Mouse (Mus musculus) hindbrain, embryonic 12.5 days (tissue): ENCODE data around the gene Zfp423. TPM values are rescaled to one million over a fixed set of nuclear protein-coding genes. Genes with fewer than 3 reads are reported as not detected.

Experiments
- ATAC-seq: fragments of 200-750 bp; cut with Nextera tagmentation; 2 replicates; pipeline ENCODE4 v1.8.0; 2017; ENCODE audit warnings: moderate TSS enrichment; ENCODE audit not compliant: low FRiP score
- H3K27ac ChIP-seq: fragments of 300-500 bp; sonication (generic); 2 replicates; pipeline ENCODE4 v1.5.1; 2016; ENCODE audit warnings: mild to moderate bottlenecking
- H3K27me3 ChIP-seq: fragments of 300-500 bp; sonication (generic); 2 replicates; pipeline ENCODE4 v1.6.1; 2016; ENCODE audit warnings: mild to moderate bottlenecking
- H3K36me3 ChIP-seq: fragments of 300-500 bp; sonication (generic); 2 replicates; pipeline ENCODE4 v1.6.1; 2016; ENCODE audit warnings: mild to moderate bottlenecking
- H3K4me1 ChIP-seq: fragments of 300-500 bp; sonication (generic); 2 replicates; pipeline ENCODE4 v1.6.1; 2016
- H3K4me2 ChIP-seq: fragments of 300-500 bp; sonication (generic); replicated peaks from 2 replicates; pipeline ENCODE4 v1.6.1; 2016; ENCODE audit warnings: mild to moderate bottlenecking
- H3K4me3 ChIP-seq: fragments of 300-500 bp; sonication (generic); 2 replicates; pipeline ENCODE4 v1.5.1; 2016; ENCODE audit warnings: mild to moderate bottlenecking
- H3K9ac ChIP-seq: fragments of 300-500 bp; sonication (generic); 2 replicates; pipeline ENCODE4 v1.6.1; 2016; ENCODE audit warnings: mild to moderate bottlenecking, moderate library complexity
- H3K9me3 ChIP-seq: fragments of 300-500 bp; sonication (generic); replicated peaks from 2 replicates; pipeline ENCODE4 v1.6.1; 2016; ENCODE audit warnings: mild to moderate bottlenecking
- WGBS: fragments of 180-500 bp; shearing (Covaris S2); methylation state at CpG from one replicate; pipeline ENCODE4 v1.1.7; 2016; 5-methylcytosine and 5-hydroxymethylcytosine counted together
- polyA plus RNA-seq: library from polyadenylated mRNA; unstranded; fragments of >200 nt; fragmentation: Nextera tagmentation; extraction: Ambion mirVana; gene quantifications from 2 replicates; pipeline ENCODE4 v1.2.1, GENCODE M21; 2016

The Zfp423 gene
- polyA plus RNA-seq, 1 experiment from 2014 or later: 58.1 TPM

DNA sequence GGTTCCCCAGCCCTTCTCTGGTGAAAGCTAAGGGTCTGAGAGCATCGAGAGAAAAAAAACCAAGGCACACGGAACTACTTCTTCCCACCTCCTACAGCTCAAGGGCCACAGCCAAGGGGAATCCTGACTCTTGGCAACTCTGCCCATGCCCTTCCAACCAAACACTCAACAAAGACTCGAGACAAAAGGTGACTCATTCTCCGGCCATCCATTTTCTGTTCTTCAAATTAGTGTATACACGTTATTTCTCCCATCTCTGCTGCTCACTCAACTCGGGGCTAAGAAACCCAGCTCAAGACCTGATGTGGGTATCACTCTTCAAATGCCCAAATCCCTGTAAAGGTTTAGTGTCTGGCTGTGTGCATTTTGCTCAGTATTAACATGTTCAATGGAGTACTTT is 214.8 kb downstream of the Zfp423 start:
- Histone ChIP-seq H3K27ac (peak overlapping the region; percentile 86), H3K4me3 (no peak overlapping the region), H3K9ac (no peak overlapping the region), H3K4me1 (peaks cover 79% of the 10 kb centered on the region), H3K36me3 (no peaks in the 10 kb centered on the region), H3K4me2 (no peak overlapping the region), H3K9me3 (no peaks in the 10 kb centered on the region), H3K27me3 (no peaks in the 10 kb centered on the region)
- 78% methylated on average over 6 of the region's 6 CpGs for WGBS
- no peak for ATAC-seq

DNA sequence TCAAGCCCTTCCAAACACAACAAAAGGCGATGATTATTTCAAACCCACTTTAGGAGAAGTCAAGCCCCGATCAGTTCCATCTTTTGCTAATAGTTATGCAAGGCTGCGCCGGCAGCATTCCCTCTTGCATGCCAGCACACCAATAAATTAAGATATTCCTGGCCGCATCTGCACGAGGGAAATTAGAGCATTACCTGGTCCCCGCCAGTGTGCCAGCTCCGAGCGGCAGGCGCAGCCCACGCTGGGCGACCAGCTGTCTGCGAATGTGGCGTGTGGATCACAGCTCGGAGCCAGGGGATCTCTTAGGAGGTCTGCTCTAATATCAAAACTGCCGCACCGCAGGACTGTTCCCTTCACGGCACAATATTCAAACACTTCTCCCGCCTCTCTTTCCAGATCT is 217.4 kb downstream of the Zfp423 start:
- no peak for ATAC-seq
- 70% methylated on average over 19 of the region's 19 CpGs for WGBS
- Histone ChIP-seq H3K9me3 (no peaks in the 10 kb centered on the region), H3K4me1 (peaks cover 77% of the 10 kb centered on the region), H3K36me3 (no peaks in the 10 kb centered on the region), H3K9ac (no peak overlapping the region), H3K27ac (peak overlapping the region; percentile 74), H3K4me2 (no peak overlapping the region), H3K4me3 (no peak overlapping the region), H3K27me3 (no peaks in the 10 kb centered on the region)

DNA sequence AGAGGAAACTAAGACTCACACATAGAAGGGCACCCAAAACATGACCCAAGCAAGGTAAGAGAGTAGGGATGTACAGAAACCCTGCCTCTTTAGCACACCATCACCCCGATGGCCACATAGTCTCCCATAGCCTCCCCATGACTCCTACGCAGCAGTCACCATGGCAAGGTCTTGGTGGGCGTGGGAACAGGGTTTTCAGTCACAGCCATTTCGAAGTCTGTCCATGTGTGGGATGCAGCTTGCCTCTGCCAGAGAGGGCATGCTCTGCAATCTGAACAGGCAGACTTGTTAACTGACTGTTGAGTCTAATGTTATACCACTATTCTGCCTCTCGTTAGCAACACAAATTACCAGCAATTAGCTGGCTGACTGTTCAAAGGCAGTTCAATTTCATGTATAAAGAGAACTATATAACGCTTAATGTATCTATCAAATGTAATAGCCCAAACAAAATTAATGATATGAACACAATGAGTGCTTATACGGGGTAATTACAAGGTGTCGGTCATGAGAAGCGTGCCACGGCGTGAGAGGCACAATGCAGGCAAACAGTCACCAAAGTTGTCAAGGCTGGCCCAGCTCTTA is 218.4 kb downstream of the Zfp423 start:
- no peak overlapping the region for H3K4me3 ChIP-seq
- no peak overlapping the region for H3K4me2 ChIP-seq
- no peak overlapping the region for H3K27ac ChIP-seq
- H3K9me3 ChIP-seq: no peaks in the 10 kb centered on the region
- H3K9ac ChIP-seq: no peak overlapping the region
- no peaks in the 10 kb centered on the region for H3K36me3 ChIP-seq
- ATAC-seq: no peak
- WGBS: 86% methylated on average over 11 of the region's 11 CpGs
- H3K27me3 ChIP-seq: no peaks in the 10 kb centered on the region
- H3K4me1 ChIP-seq: peaks cover 76% of the 10 kb centered on the region

DNA sequence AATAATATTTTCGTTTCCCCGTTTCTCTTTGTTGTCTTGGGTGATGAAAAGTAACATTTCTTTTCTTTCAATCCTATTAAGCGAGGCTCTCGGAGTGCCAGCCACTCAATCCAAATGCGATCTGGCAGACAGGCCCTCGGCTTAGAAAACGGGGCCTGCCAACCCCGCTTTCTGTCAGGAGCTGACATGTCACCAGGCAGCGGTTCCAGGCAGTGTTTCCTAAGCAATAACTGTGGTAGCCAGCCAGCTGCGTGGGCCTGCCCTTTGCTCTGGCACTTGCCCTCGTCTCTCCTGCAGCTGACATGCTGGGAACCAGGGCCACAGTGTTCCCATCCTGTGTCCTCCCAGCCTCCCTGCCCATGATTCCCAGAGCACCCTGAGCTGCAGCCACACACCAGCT is 221.5 kb downstream of the Zfp423 start:
- Histone ChIP-seq H3K9me3 (no peaks in the 10 kb centered on the region), H3K9ac (no peak overlapping the region), H3K4me1 (peaks cover 63% of the 10 kb centered on the region), H3K27me3 (no peaks in the 10 kb centered on the region), H3K4me2 (no peak overlapping the region), H3K27ac (peak overlapping the region; percentile 79), H3K4me3 (no peak overlapping the region), H3K36me3 (no peaks in the 10 kb centered on the region)
- WGBS: 43% methylated on average over 11 of the region's 11 CpGs
- no peak for ATAC-seq

DNA sequence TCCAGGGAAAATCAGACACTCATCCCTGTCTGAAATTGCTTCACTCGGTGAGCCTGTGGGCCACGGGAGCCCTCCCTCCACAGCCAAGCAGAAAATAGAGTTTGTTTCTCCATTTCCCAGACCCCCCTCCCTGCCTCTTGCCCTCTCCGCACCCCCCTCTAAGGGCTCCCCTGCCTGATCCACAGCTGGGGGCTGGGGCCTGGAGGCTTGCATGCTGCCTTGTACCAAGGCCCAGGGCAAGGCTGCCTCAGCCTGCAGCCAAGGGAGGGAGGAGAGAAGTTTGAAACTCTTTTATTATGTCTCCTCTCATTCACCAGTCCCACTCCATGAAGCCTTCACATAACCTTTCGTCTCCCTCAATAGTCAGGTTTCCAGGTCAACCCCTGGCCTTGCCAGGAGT is 224.5 kb downstream of the Zfp423 start:
- ATAC-seq: no peak
- H3K4me1 ChIP-seq: peaks cover 41% of the 10 kb centered on the region
- peak overlapping the region; percentile 48 for H3K27ac ChIP-seq
- H3K4me3 ChIP-seq: no peak overlapping the region
- WGBS: 57% methylated on average over 4 of the region's 4 CpGs
- no peak overlapping the region for H3K9ac ChIP-seq
- H3K4me2 ChIP-seq: no peak overlapping the region
- no peaks in the 10 kb centered on the region for H3K9me3 ChIP-seq
- H3K27me3 ChIP-seq: no peaks in the 10 kb centered on the region
- 0 out of 2 replicates have a peak, but pooled peaks cover 3% of the 10 kb centered on the region for H3K36me3 ChIP-seq

DNA sequence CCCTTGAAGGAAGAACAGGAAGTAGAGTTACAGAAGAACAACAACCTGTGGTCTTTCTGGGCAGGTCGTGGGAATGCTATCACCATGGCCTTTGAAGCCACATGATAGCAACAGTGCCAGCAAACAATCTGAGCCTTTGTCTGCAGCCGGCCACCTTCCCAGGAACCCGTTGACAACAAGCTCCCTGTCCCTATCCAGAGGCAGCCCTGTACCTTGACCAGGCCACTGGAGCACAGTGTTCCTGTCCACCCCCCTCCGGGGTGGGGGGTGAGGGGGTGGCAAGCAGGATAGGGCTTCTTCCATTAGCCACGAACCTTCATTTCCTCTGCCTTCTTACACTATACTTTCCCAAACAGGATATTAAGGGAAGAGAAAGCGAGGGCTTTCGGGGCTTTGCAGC is 224.9 kb downstream of the Zfp423 start:
- ATAC-seq: no peak
- Histone ChIP-seq H3K9me3 (no peaks in the 10 kb centered on the region), H3K27me3 (no peaks in the 10 kb centered on the region), H3K4me2 (no peak overlapping the region), H3K4me1 (peaks cover 41% of the 10 kb centered on the region), H3K4me3 (no peak overlapping the region), H3K27ac (peak overlapping the region; percentile 48), H3K36me3 (0 out of 2 replicates have a peak, but pooled peaks cover 7% of the 10 kb centered on the region), H3K9ac (no peak overlapping the region)
- WGBS: 63% methylated on average over 7 of the region's 7 CpGs

DNA sequence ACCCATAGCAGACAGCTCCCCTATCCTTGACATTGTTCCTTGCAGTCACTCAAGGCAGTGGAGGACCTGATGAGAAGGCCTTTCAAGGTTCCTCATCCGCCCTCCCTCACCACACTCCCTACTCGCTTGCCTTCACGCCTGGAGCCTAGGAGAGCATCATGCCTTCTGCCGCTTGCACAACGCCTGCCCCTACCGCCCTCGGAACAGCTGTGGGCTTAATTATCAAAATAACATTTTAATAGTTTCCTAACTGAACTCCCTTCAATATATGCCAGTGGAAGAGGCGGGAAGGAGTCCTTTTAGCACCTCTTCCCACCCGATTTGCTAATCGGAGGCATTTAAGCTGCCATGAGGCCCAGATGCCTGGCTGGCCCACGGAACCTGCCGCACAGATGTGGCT is 228.3 kb downstream of the Zfp423 start:
- H3K4me3 ChIP-seq: no peak overlapping the region
- H3K36me3 ChIP-seq: 0 out of 2 replicates have a peak, but pooled peaks cover 8% of the 10 kb centered on the region
- no peak overlapping the region for H3K27ac ChIP-seq
- no peaks in the 10 kb centered on the region for H3K27me3 ChIP-seq
- H3K4me1 ChIP-seq: peaks cover 16% of the 10 kb centered on the region
- no peaks in the 10 kb centered on the region for H3K9me3 ChIP-seq
- no peak overlapping the region for H3K4me2 ChIP-seq
- WGBS: 93% methylated on average over 12 of the region's 12 CpGs
- H3K9ac ChIP-seq: no peak overlapping the region
- ATAC-seq: no peak

DNA sequence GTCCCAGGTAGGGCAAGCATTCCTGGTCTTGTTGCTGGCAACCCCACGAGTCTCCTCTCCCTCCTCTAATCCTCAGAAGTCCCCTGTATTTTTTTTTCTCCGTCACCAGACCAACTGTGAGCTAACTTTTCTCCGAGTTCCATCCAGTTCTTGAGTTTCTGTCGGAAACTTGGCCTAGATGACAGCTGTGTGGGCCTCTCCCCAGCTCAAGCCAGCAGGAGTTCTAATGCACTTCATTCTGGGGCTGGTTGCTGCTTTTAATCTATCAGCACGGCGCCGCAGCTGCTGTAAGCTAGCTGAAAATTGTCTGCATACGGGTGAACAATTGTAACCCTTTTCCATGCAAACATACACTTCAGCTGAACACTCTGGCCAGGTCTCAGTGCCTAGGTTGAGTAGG is 236.4 kb downstream of the Zfp423 start:
- H3K9ac ChIP-seq: no peak overlapping the region
- no peak overlapping the region for H3K4me2 ChIP-seq
- H3K9me3 ChIP-seq: no peaks in the 10 kb centered on the region
- no peaks in the 10 kb centered on the region for H3K27me3 ChIP-seq
- 0 out of 2 replicates have a peak overlapping the region, but pooled peaks have one; percentile 45 for H3K27ac ChIP-seq
- 61% methylated on average over 8 of the region's 8 CpGs for WGBS
- H3K36me3 ChIP-seq: no peaks in the 10 kb centered on the region
- peaks cover 57% of the 10 kb centered on the region for H3K4me1 ChIP-seq
- no peak overlapping the region for H3K4me3 ChIP-seq
- ATAC-seq: no peak

DNA sequence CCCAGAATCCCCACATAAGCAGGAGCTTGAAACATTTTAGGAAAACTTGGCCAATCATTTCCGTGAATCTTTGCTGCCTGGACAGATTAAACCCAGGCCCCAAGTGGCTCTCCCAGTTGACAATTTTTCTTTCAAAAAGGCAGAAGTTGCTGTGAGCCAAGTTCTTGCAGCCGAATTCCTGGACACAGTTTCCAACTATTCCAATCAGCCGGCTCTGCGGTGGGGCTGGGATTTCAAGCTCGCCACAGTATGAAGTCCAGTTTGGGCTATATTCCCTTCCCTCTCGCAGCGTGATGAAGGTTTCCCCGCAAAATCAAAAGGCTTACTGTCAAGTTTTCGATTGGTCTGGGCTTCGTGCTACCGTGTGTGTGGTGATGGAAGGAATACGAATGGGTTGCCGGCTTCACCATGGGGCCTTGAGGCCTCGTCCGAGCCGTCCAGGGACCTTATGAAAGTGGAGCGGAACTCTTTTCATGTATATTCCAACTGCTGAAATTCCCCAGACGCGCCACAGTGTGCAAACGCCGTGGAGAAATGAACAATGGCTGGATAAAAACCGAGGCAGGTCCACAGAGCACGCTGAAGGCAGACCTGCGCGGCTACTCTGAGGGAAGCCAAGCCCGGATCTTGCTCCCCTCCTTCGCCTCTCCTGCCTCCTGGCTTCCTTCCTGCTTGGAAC is 240.1 kb downstream of the Zfp423 start:
- no peaks in the 10 kb centered on the region for H3K9me3 ChIP-seq
- WGBS: 47% methylated on average over 27 of the region's 27 CpGs

DNA sequence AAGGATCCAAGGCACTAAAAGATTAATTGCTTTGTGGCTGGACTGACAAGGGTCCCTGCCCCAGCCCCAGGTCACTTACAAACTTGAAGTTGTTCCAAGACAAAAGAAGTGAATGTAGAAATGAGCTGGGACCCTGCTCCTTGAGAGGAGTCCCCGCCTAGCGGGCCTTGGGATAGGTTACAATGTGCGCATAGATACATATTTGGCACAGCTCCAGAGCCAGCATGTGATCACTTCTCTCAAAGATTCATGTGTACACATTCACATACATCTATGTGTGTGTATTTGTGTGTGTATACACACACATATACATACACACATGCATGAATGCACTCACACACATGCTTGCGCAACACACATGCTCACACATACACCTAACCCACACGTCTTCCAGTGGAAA is 241.9 kb downstream of the Zfp423 start:
- Histone ChIP-seq H3K4me2 (no peak overlapping the region), H3K27me3 (no peaks in the 10 kb centered on the region), H3K4me1 (peaks cover 76% of the 10 kb centered on the region), H3K9ac (no peak overlapping the region), H3K4me3 (no peak overlapping the region), H3K9me3 (no peaks in the 10 kb centered on the region), H3K27ac (peak overlapping the region; percentile 90), H3K36me3 (no peaks in the 10 kb centered on the region)
- WGBS: 62% methylated on average over 5 of the region's 5 CpGs
- no peak for ATAC-seq

More for the DNA sequence above, 240.1 kb downstream of the Zfp423 start:
- Histone ChIP-seq H3K9ac (peak overlapping the region; percentile 42; the same call in 1 of the 2 replicates), H3K27ac (peak overlapping the region; percentile 62), H3K4me2 (no peak overlapping the region), H3K27me3 (no peaks in the 10 kb centered on the region), H3K36me3 (no peaks in the 10 kb centered on the region), H3K4me3 (no peak overlapping the region), H3K4me1 (peaks cover 76% of the 10 kb centered on the region)
- ATAC-seq: no peak

DNA sequence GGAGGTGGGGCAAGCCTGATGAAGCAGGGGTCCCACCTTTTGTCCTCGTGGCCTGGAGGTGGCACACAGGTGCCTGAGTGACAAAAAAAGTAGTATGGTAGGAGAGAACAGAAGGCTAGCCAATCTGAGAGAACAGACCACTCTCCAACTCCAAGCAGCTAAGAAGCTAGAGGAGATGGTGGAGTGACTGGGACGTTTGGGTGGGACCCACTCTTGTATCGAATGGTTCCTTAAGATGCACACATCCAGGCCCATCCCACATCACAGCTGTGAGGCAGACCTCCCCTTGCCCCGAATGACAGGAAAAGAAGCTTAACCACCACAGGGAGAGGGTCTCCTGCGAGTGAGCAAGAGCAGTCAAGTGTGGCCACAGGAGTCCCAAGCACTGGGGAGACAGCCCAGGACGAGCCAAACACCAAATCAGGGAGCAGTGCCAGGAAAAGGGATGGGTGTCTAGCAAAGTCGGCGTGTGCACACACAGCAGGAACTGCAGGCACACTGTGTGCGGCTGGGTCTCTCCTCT is 242.6 kb downstream of the Zfp423 start:
- no peaks in the 10 kb centered on the region for H3K36me3 ChIP-seq
- H3K4me3 ChIP-seq: peak overlapping the region; percentile 12
- 15% methylated on average over 9 of the region's 9 CpGs for WGBS
- ATAC-seq: 0 out of 2 replicates have a peak, but pooled peaks have one; percentile 20
- H3K9ac ChIP-seq: 0 out of 2 replicates have a peak overlapping the region, but pooled peaks have one; percentile 1
- H3K27me3 ChIP-seq: no peaks in the 10 kb centered on the region
- peak overlapping the region; percentile 90 for H3K27ac ChIP-seq
- peaks cover 79% of the 10 kb centered on the region for H3K4me1 ChIP-seq
- H3K4me2 ChIP-seq: peak overlapping the region; percentile 46
- no peaks in the 10 kb centered on the region for H3K9me3 ChIP-seq

DNA sequence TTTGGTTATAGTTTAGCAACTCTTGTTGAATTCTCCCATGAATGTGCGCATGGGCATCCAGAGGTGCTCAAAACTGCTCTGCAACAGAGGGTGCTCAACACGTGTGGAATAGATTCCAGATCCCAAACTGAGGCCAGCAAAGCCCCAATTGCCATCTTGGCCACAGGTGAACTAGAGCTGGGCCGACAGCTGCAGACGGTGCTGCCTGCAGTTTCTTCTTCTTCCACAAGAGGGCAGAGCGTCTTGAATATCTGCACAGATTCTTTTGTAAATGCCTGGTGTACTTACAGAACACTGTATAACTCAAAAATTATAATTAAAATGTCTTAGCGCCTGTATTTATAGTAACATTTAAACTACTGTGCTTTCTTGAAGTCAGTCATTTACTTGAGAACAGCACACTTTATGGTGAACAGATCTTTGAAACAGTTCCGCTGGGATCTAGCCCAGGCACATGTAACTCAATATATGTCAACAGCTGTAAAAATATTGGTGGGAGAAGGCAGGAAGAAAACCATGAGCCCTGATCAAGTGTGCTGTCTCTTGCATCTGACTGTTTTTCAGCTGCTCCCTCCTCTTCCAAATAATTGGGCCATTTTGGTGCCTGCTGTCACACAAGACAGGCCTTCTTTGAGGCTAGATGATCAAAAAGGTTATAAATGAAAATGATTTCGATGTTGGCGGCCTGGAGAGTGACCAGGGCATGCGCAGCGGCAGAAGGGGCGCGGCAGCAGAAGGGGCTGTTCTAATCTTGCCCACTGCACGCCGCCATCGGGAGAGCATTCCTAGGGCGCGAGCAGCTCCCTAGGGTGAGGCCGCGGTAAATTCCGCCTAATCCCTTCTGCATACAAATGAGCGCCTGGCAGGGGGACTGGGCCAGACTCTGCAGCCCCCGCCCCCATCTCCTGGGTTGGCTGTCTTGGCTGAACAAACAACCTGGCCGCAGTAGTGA is 243.4 kb downstream of the Zfp423 start:
- 0 out of 2 replicates have a peak overlapping the region, but pooled peaks have one; percentile 1 for H3K9ac ChIP-seq
- peak overlapping the region; percentile 12 for H3K4me3 ChIP-seq
- H3K9me3 ChIP-seq: no peaks in the 10 kb centered on the region
- peak overlapping the region; percentile 90 for H3K27ac ChIP-seq
- H3K4me1 ChIP-seq: peaks cover 76% of the 10 kb centered on the region
- WGBS: 8% methylated on average over 24 of the region's 24 CpGs
- peak; percentile 75 for ATAC-seq
- no peaks in the 10 kb centered on the region for H3K27me3 ChIP-seq
- peak overlapping the region; percentile 46 for H3K4me2 ChIP-seq
- H3K36me3 ChIP-seq: no peaks in the 10 kb centered on the region
